Mouse (Mus musculus) cerebellum, adult (tissue): Measurements from ENCODE around the gene Klra2.
"Not testable (repeated sequence)": the region's sequence is repeated elsewhere in the genome, so short reads cannot be mapped to it uniquely, and the experiment has no call there.

Source experiments
- ATAC-seq: cut with Nextera tagmentation; 2 replicates; pipeline ENCODE4 v1.9.2; 2017; ENCODE audit warnings: mild to moderate bottlenecking, moderate library complexity, mixed read lengths; ENCODE audit not compliant: insufficient number of reproducible peaks, low FRiP score, low TSS enrichment

Klra2 gene

GRCm38 (mm10) chr6:131247206-131247605 lies at the start of gene Klra2:
Klra2 (minus strand) TSS chr6:131247362.
- no peak for ATAC-seq

GRCm38 (mm10) chr6:131294435-131295112 lies 47.4 kb upstream of the Klra2 start:
- no peak for ATAC-seq

DNA sequence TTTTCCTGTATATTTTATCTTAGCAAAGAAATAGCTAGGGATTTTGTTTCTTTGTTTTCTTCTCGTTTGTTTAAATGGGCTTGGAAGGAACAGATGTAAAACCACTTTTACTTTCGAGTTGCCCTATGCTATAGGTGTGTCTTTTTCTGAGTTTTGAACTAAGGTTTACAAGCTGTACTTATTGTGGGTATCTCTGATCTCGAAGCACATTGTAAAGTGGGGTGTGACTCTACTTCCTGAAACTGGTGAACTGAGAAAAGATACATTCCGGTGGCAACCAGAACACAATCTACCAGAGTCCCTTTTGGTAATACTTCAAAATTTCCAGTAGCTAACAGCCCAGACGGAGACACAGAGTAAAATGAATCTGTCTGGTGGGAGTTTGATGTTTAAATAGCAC lies 46.8 kb upstream of the Klra2 start:
- ATAC-seq = no peak

GRCm38 (mm10) chr6:131292991-131293788 lies 46.0 kb upstream of the Klra2 start, which contains the start of gene Magohb:
Magohb (minus strand) TSS chr6:131293244.
- peak; percentile 70 for ATAC-seq

- ATAC-seq = peak; percentile 24; the same call in 1 of the 2 replicates
Measured at GRCm38 (mm10) chr6:131292276-131292990, 45.3 kb upstream of the Klra2 start.

GRCm38 (mm10) chr6:131290430-131290829 lies 43.3 kb upstream of the Klra2 start:
- ATAC-seq = 0 out of 2 replicates have a peak, but pooled peaks have one; percentile 57

DNA sequence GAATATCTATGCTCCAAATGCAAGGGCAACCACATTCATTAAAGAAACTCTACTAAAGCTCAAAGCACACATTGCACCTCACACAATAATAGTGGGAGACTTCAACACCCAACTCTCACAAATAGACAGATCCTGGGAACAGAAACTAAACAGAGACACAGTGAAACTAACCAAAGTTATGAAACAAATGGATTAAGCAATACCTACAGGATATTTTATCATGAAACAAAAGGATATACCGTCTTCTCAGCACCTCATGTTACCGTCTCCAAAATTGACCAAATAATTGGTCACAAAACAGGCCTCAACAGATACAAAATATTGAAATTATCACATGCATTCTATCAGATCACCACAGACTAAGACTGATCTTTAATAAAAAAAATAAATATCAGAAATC lies 31.0 kb upstream of the Klra2 start:
- not testable (repeated sequence) for ATAC-seq

DNA sequence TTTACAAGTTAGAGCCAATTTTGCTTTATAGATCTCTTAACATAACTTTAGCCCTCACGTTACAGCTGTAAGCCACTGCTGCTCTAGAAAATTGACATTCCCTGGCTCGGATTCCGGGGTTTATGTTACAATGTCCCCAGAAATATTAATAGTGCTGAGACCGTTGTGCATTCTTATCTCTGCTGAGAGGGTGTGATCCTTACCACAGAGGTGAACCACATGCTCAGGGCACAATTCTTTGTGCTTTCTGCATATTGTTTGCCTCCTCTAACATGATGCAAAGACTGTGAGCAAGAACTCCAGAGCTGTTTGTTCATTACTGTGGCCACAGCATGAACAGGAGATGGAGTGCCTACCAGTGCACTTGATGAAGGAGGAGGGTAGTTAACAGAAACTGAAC lies 29.5 kb upstream of the Klra2 start:
- ATAC-seq = no peak

- ATAC-seq = no peak
Measured at GRCm38 (mm10) chr6:131272311-131272710, 25.1 kb upstream of the Klra2 start.

DNA sequence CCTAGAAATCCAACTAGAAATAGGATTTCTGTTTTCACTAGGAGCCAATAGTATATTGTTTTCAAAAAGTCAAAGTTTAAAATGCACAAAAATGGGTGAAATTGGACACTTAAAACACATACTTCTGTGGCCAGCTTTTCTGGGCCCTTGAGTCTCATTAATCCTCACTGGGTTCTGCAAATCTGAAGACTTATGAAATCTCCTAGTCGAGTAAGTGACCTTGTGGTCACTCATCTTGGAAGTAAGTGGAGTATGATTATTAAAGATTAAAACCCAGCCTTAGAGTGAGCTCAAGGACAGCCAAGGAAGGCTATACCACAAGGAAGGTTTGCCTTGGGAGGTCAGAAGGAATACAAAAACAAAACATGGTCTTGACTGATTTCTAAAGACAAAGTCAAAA lies 23.1 kb upstream of the Klra2 start:
- ATAC-seq = no peak

DNA sequence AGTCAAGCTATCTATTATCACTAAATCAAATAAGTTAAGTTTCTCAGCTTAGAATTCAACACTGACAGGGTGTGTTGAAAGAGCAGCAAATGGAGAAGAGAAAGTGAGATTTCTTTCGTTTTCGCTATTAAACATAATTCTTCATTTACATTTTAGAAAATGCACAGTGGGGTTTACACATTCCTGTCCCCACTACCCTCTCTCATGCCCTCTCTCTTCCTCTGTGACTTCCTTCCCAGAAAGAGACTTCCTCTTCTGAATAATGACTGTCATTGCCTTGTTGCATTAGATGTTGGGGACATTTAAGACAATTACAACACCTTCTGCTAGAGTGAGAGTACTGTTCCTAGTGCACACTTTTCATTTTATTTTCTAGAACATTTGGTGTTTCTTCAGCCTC lies 22.4 kb upstream of the Klra2 start:
- no peak for ATAC-seq

- ATAC-seq = no peak
Measured at GRCm38 (mm10) chr6:131264175-131264574, 17.0 kb upstream of the Klra2 start.

- ATAC-seq = no peak
Measured at GRCm38 (mm10) chr6:131262778-131263177, 15.6 kb upstream of the Klra2 start.

DNA sequence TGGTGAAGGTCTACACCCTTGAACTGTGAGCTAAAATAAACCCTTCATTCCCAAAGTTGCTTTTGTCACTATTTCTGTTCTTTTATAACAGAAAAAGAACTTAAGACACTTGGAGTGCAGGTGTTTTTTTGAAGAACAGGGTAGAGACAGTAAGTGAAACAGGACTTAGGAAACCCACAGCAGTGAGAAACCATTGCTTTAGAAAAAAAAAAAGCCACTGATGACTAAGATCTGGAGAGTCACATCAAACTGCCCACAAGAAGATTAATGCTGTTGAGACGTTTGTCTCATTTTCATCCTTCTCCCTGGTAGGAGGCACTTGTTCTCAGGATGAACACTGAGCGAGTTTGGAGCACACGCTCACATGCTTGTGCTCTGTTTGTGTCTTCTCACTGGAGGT lies 14.8 kb upstream of the Klra2 start:
- ATAC-seq = no peak

DNA sequence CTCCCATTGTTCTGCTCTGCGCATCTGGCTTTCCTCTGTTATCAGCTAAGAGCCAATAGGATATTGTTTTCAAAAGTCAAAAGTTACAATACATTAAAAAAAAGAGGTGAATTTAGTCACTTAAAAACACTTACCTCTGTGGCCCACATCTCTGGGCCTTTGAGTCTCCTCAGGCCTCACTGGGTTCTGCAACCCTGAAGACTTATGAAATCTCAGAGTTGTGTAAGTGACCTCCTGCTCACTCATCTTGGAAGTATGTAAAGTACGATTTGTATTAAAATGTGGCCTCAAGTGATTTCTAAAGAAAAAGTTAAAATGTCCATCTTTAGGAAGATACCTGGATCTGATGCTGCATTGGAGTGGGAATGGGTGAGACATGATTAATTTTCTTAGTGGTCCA lies 2.1 kb downstream of the Klra2 start:
- no peak for ATAC-seq
